Mouse (Mus musculus): ENCODE data around the gene Exosc9. TPM values are rescaled to one million over a fixed set of nuclear protein-coding genes. Genes with fewer than 3 reads are reported as not detected.

The Exosc9 gene
- polyA plus RNA-seq (2015; fragmentation: Nextera tagmentation; extraction: Ambion mirVana): 41.0 and 43.6 TPM in 2 replicates

DNA sequence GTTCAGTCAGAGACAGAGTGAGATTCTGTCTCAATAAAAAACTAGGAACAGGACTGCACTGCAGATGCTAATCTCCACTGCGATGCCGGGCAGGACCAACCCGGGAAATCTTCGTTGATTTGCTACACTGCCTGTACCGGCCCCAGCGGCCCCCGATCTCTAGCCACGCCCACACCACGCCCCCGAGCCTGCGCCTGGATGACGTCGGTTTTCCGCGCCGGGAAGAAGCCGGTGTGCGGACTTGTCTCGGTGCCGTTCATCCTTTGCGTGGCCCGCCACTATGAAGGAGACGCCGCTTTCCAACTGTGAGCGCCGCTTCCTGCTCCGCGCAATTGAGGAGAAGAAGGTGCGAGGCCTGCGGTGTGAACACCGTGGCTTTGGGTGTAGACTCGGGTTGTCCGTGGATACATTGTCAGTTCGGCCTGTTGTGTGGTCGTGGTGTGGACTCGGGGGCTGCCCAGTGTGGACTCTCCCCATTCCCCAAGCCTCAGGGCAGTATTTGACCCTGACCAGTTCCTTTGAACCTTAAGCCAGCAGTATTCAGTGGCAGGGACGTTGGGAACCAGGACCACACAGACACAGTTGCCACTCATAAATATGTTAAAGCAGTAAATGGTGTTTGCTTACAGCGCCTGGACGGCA is at the start of gene Exosc9:
Gene Exosc9 (plus strand): TSS at position 201 of the 642 bp plus-strand sequence.
- WGBS: under 1% methylated on average over 39 of the region's 39 CpGs
- no peaks in the 10 kb centered on the region for H3K27me3 ChIP-seq (replicated peaks; ENCODE audit: control insufficient read depth, insufficient read depth, low read length)
- H3K4me3 ChIP-seq (ENCODE audit: low read depth, low read length): peak within 1 kb of the TSS; percentile 79
- H3K36me3 ChIP-seq (ENCODE audit: control insufficient read depth, insufficient read depth): peaks cover 31% of the 10 kb centered on the region
- no peaks in the 10 kb centered on the region for H3K4me1 ChIP-seq (replicated peaks; ENCODE audit: control insufficient read depth, insufficient read depth, low read length)
- peak within 1 kb of the TSS; percentile 79 for H3K4me2 ChIP-seq (replicated peaks; ENCODE audit: low read depth)
- H3K27ac ChIP-seq (ENCODE audit: low read depth, low read length): peak within 1 kb of the TSS; percentile 63
- peak; percentile 94 for ATAC-seq
- H3K9me3 ChIP-seq (ENCODE audit: control insufficient read depth): no peaks in the 10 kb centered on the region
- no peak for TF ChIP-seq CTCF (IDR thresholded peaks at IDR 0.05; ENCODE audit: low read depth)
- H3K9ac ChIP-seq (ENCODE audit: low read depth, low read length): peak within 1 kb of the TSS; percentile 56

DNA sequence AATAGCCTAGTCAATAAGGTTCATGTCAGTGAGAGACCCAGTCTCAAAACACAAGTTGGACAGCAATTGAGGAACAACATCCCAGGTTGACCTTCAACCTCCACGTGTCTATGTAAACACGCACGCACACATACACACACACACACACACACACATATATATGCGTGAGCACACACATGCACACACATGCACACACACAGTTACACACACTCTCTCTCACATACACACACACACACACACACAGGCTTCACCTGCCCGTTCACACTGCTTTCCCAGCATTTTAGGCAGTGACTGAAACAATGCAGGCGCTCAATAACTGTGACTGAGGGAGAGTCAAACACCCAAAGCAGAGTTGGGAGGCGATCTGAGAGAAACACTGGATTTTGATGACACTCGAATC is 47.1 kb upstream of the Exosc9 start:
- no peak overlapping the region for H3K4me2 ChIP-seq (replicated peaks; ENCODE audit: low read depth)
- no peak overlapping the region for H3K27ac ChIP-seq (ENCODE audit: low read depth, low read length)
- ATAC-seq: no peak
- no peak overlapping the region for H3K9ac ChIP-seq (ENCODE audit: low read depth, low read length)
- H3K36me3 ChIP-seq (ENCODE audit: control insufficient read depth, insufficient read depth): no peaks in the 10 kb centered on the region
- H3K4me1 ChIP-seq (replicated peaks; ENCODE audit: control insufficient read depth, insufficient read depth, low read length): peaks cover 5% of the 10 kb centered on the region; the same call in 1 of the 2 replicates
- H3K4me3 ChIP-seq (ENCODE audit: low read depth, low read length): no peak overlapping the region
- no peaks in the 10 kb centered on the region for H3K27me3 ChIP-seq (replicated peaks; ENCODE audit: control insufficient read depth, insufficient read depth, low read length)
- H3K9me3 ChIP-seq (ENCODE audit: control insufficient read depth): no peaks in the 10 kb centered on the region
- 81% methylated on average over 8 of the region's 8 CpGs for WGBS
- no peak for TF ChIP-seq CTCF (IDR thresholded peaks at IDR 0.05; ENCODE audit: low read depth)

DNA sequence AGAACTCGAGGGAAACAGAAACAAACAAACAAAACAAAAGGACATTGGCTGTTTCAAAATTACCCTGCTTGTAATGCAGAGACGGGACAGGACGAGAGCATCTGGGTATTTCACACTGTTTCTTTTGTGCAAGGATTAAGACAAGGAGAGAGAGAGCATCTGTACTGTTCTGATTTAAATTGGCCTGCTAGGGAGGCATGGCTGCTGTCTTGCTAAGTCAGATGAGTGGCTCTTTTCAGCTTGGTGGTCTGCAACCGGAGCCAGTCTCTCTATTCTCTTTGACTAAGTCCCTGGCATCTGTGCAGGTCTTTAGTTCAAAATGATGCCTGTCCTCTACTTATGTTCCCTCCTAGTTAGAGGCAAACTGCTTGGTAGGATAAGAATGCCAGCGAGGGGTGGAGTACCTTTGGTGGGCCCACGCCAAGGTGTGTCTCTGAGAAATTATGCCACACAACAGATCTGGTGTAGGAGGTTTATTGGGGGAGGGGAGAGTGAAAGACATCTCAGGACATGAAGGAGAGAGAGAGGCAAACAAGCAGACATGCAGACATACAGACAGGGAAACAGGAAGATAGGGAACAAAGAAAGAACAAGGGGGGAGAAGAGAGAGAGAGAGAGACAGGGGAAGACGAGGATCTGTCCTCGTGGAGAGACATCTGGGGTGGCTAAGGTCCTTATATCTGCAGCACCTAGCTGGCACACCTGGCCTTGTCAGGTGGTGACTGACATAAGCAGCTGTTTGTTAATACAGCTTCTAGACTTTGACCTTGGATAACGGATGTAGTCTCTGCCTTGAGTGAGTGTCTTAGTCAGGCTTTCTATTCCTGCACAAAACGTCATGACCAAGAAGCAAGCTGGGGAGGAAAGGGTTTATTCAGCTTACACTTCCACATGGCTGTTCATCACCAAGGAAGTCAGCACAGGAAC is 46.3 kb upstream of the Exosc9 start:
- peak; percentile 99 for ATAC-seq
- Histone ChIP-seq H3K27ac (ENCODE audit: low read depth, low read length) (peak overlapping the region; percentile 50), H3K36me3 (ENCODE audit: control insufficient read depth, insufficient read depth) (no peaks in the 10 kb centered on the region), H3K9me3 (ENCODE audit: control insufficient read depth) (no peaks in the 10 kb centered on the region), H3K4me1 (replicated peaks; ENCODE audit: control insufficient read depth, insufficient read depth, low read length) (peaks cover 5% of the 10 kb centered on the region; the same call in 1 of the 2 replicates), H3K4me3 (ENCODE audit: low read depth, low read length) (no peak overlapping the region), H3K27me3 (replicated peaks; ENCODE audit: control insufficient read depth, insufficient read depth, low read length) (no peaks in the 10 kb centered on the region), H3K4me2 (replicated peaks; ENCODE audit: low read depth) (no peak overlapping the region), H3K9ac (ENCODE audit: low read depth, low read length) (no peak overlapping the region)
- TF ChIP-seq CTCF (IDR thresholded peaks at IDR 0.05; ENCODE audit: low read depth): no peak
- WGBS: 52% methylated on average over 10 of the region's 10 CpGs

DNA sequence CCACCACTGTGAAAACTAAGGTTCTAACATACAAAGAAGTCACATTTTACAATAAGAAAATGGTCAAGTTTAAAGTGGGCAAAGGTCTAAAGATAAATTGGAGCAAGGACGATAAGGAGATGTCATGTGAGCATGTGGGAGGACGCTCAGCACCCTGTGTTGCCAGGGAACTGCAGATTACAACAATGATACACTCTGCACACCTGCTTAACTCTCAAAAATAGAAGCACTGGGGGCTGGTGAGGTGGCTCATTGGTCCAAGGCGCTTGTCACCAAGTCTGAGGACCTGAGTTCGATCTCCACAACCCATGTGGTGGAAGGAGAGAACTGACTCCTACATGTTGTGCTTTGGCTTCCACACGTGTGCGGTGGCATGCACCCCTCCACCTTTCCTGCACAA is 40.9 kb upstream of the Exosc9 start:
- 36% methylated on average over 6 of the region's 6 CpGs for WGBS
- no peak overlapping the region for H3K9ac ChIP-seq (ENCODE audit: low read depth, low read length)
- H3K36me3 ChIP-seq (ENCODE audit: control insufficient read depth, insufficient read depth): no peaks in the 10 kb centered on the region
- TF ChIP-seq CTCF (IDR thresholded peaks at IDR 0.05; ENCODE audit: low read depth): no peak
- no peak overlapping the region; the same call in 1 of the 2 replicates for H3K27ac ChIP-seq (ENCODE audit: low read depth, low read length)
- H3K9me3 ChIP-seq (ENCODE audit: control insufficient read depth): no peaks in the 10 kb centered on the region
- H3K4me3 ChIP-seq (ENCODE audit: low read depth, low read length): no peak overlapping the region
- H3K4me1 ChIP-seq (replicated peaks; ENCODE audit: control insufficient read depth, insufficient read depth, low read length): 0 out of 2 replicates have a peak, but pooled peaks cover 5% of the 10 kb centered on the region
- ATAC-seq: peak; percentile 84
- H3K27me3 ChIP-seq (replicated peaks; ENCODE audit: control insufficient read depth, insufficient read depth, low read length): no peaks in the 10 kb centered on the region
- H3K4me2 ChIP-seq (replicated peaks; ENCODE audit: low read depth): no peak overlapping the region

DNA sequence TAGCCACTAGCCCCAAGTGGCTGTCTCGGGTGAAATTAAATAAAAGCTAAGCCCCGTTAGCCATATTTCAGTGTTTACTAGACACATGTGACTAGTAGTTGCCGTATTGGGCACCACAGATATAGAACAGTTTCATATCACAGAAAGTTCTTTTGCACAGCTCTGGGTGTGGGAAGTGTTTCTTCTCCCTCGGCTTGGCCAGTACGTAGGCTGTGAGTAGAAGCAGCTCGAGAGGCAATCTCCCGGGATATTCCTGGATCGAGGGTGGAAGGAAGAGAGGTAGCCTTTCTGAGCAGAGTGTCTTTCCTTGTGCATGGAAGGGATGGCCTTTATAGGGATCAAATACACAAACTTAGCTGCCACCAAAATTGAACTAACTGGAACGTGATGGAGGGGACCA is 36.2 kb upstream of the Exosc9 start:
- H3K4me3 ChIP-seq (ENCODE audit: low read depth, low read length): no peak overlapping the region
- H3K4me2 ChIP-seq (replicated peaks; ENCODE audit: low read depth): no peak overlapping the region
- no peak for TF ChIP-seq CTCF (IDR thresholded peaks at IDR 0.05; ENCODE audit: low read depth)
- no peaks in the 10 kb centered on the region for H3K27me3 ChIP-seq (replicated peaks; ENCODE audit: control insufficient read depth, insufficient read depth, low read length)
- ATAC-seq: no peak
- WGBS: 86% methylated on average over 9 of the region's 9 CpGs
- H3K27ac ChIP-seq (ENCODE audit: low read depth, low read length): no peak overlapping the region
- no peaks in the 10 kb centered on the region for H3K36me3 ChIP-seq (ENCODE audit: control insufficient read depth, insufficient read depth)
- H3K4me1 ChIP-seq (replicated peaks; ENCODE audit: control insufficient read depth, insufficient read depth, low read length): 0 out of 2 replicates have a peak, but pooled peaks cover 5% of the 10 kb centered on the region
- H3K9me3 ChIP-seq (ENCODE audit: control insufficient read depth): no peaks in the 10 kb centered on the region
- H3K9ac ChIP-seq (ENCODE audit: low read depth, low read length): no peak overlapping the region

Measured in intestine, postnatal 0 days (tissue).